Mouse (Mus musculus) neural tube, embryonic 11.5 days (tissue): Measurements from ENCODE around the gene Pik3ip1. TPM values are rescaled to one million over a fixed set of nuclear protein-coding genes. Genes with fewer than 3 reads are reported as not detected.

Experiments
- ATAC-seq: fragments of 200-750 bp; cut with Nextera tagmentation; 2 replicates; pipeline ENCODE4 v1.8.0; 2017; ENCODE audit warnings: moderate number of reproducible peaks, mild to moderate bottlenecking, moderate TSS enrichment, moderate library complexity; ENCODE audit not compliant: insufficient read depth, low FRiP score, low TSS enrichment
- DNase-seq: peaks from one replicate; pipeline ENCODE4 v3.0.0-alpha.2; 2015; ENCODE audit warnings: low spot score
- H3K27ac ChIP-seq: fragments of 300-500 bp; sonication (generic); 2 replicates; pipeline ENCODE4 v1.5.1; 2014; ENCODE audit warnings: low read depth, mild to moderate bottlenecking, low read length
- H3K27me3 ChIP-seq: fragments of 300-500 bp; sonication (generic); 2 replicates; pipeline ENCODE4 v1.6.1; 2014; ENCODE audit warnings: mild to moderate bottlenecking, low read length, mixed read lengths; ENCODE audit not compliant: control insufficient read depth, insufficient read depth
- H3K36me3 ChIP-seq: fragments of 300-500 bp; sonication (generic); 2 replicates; pipeline ENCODE4 v1.6.1; 2014; ENCODE audit warnings: mild to moderate bottlenecking, low read length, moderate library complexity, mixed read lengths; ENCODE audit not compliant: control insufficient read depth, insufficient read depth
- H3K4me1 ChIP-seq: fragments of 300-500 bp; sonication (generic); 2 replicates; pipeline ENCODE4 v1.6.1; 2014; ENCODE audit warnings: low read length, mixed read lengths; ENCODE audit not compliant: control insufficient read depth, insufficient read depth
- H3K4me2 ChIP-seq: fragments of 300-500 bp; sonication (generic); 2 replicates; pipeline ENCODE4 v1.6.1; 2014; ENCODE audit warnings: low read depth, mild to moderate bottlenecking, moderate library complexity
- H3K4me3 ChIP-seq: fragments of 300-500 bp; sonication (generic); 2 replicates; pipeline ENCODE4 v1.5.1; 2014; ENCODE audit warnings: low read depth, low read length
- H3K9ac ChIP-seq: fragments of 300-500 bp; sonication (generic); 2 replicates; pipeline ENCODE4 v1.6.1; 2014; ENCODE audit warnings: mild to moderate bottlenecking, low read length
- H3K9me3 ChIP-seq: fragments of 300-500 bp; sonication (generic); 2 replicates; pipeline ENCODE4 v1.6.1; 2016; ENCODE audit warnings: low read length; ENCODE audit not compliant: control insufficient read depth
- WGBS: fragments of 180-500 bp; shearing (Covaris S2); extraction: QIAGEN DNeasy Blood & Tissue Kit; methylation state at CpG from one replicate; pipeline ENCODE4 v1.1.7; 2014; 5-methylcytosine and 5-hydroxymethylcytosine counted together
- polyA plus RNA-seq: library from polyadenylated mRNA; unstranded; fragments of >200 nt; fragmentation: Nextera tagmentation; extraction: Ambion mirVana; gene quantifications from 2 replicates; pipeline ENCODE4 v1.2.1, GENCODE M21; 2014

The Pik3ip1 gene
- polyA plus RNA-seq, 1 experiment from 2014 or later: 15.7 TPM

DNA sequence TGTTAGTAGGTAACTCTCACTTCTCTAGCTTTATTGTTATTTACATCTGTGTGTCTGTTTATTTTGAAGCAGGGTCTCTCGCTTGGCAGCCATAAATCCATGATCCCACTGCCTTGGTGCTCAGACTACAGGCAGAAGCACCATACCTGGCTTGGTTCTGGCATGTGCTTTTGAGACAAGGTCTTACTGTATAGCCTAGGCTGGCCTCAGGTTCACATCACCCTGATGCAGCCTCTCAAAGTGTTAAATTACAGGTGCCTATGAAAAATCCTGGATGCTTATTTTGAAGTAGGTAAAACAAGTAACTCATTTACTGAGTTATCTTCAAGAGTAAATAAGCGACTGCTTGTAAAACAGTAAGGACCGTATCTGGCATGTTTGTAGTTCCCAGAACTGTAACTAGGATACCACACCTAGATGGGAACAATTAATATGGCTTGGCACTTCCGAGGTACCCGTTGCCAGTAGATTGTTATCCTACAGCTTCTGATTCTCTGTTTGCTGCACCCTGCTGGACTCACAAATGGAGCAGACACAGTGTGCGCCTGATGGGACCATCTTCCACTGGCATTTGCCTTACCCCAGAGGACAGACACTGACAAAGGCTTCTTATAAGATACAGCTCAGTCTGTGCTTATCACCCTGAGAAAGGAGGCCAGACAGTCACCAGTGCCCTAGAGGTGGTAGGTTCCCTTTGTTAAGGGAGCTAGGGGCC, 57.4 kb downstream of the Pik3ip1 start:
- ATAC-seq (no peak), DNase-seq (no peak)
- no peaks in the 10 kb centered on the region for H3K4me1 ChIP-seq
- no peak overlapping the region for H3K9ac ChIP-seq
- no peak overlapping the region for H3K4me3 ChIP-seq
- H3K27ac ChIP-seq: no peak overlapping the region
- no peaks in the 10 kb centered on the region for H3K9me3 ChIP-seq
- H3K27me3 ChIP-seq: no peaks in the 10 kb centered on the region
- H3K36me3 ChIP-seq: no peaks in the 10 kb centered on the region
- 91% methylated on average over 6 of the region's 6 CpGs for WGBS
- H3K4me2 ChIP-seq: no peak overlapping the region

GRCm38 (mm10) chr11:3389996-3390395, 59.8 kb downstream of the Pik3ip1 start:
- no peaks in the 10 kb centered on the region for H3K9me3 ChIP-seq
- no peak overlapping the region for H3K27ac ChIP-seq
- H3K36me3 ChIP-seq: no peaks in the 10 kb centered on the region
- H3K9ac ChIP-seq: no peak overlapping the region
- no peak overlapping the region for H3K4me2 ChIP-seq
- no peaks in the 10 kb centered on the region for H3K4me1 ChIP-seq
- ATAC-seq (no peak), DNase-seq (no peak)
- 72% methylated on average over 5 of the region's 5 CpGs for WGBS
- no peak overlapping the region for H3K4me3 ChIP-seq
- no peaks in the 10 kb centered on the region for H3K27me3 ChIP-seq

- Histone ChIP-seq H3K4me3 (no peak overlapping the region), H3K27me3 (no peaks in the 10 kb centered on the region), H3K4me2 (no peak overlapping the region), H3K27ac (no peak overlapping the region), H3K9ac (no peak overlapping the region), H3K36me3 (no peaks in the 10 kb centered on the region), H3K9me3 (no peaks in the 10 kb centered on the region), H3K4me1 (no peaks in the 10 kb centered on the region)
- ATAC-seq (no peak), DNase-seq (no peak)
- WGBS: 93% methylated on average over 5 of the region's 5 CpGs
Measured at GRCm38 (mm10) chr11:3390789-3391188, 60.6 kb downstream of the Pik3ip1 start.

- H3K9me3 ChIP-seq: no peaks in the 10 kb centered on the region
- DNase-seq: no peak
- H3K9ac ChIP-seq: no peak overlapping the region
- peaks cover 5% of the 10 kb centered on the region for H3K4me1 ChIP-seq
- H3K27me3 ChIP-seq: no peaks in the 10 kb centered on the region
- WGBS: 89% methylated on average over 8 of the region's 8 CpGs
- no peak for ATAC-seq
- no peak overlapping the region for H3K4me2 ChIP-seq
- no peak overlapping the region for H3K4me3 ChIP-seq
- no peaks in the 10 kb centered on the region for H3K36me3 ChIP-seq
- no peak overlapping the region for H3K27ac ChIP-seq
Measured at GRCm38 (mm10) chr11:3392526-3392925, 62.3 kb downstream of the Pik3ip1 start.

Other genes with a start within 250 kb of the Pik3ip1 start
- gene Sfi1, start 136.9 kb upstream of the Pik3ip1 start, polyA plus RNA-seq: 9.5 and 9.7 TPM in 2 replicates
- 65.3 and 66.8 TPM in 2 replicates for gene Eif4enif1, start 128.0 kb upstream of the Pik3ip1 start, polyA plus RNA-seq
- 295 and 301 TPM in 2 replicates for gene Drg1, start 64.0 kb upstream of the Pik3ip1 start, polyA plus RNA-seq
- 105 TPM in 2 replicates for gene Patz1, start 41.5 kb upstream of the Pik3ip1 start, polyA plus RNA-seq
- 77.5 and 91.8 TPM in 2 replicates for gene Limk2, start 78.8 kb downstream of the Pik3ip1 start, polyA plus RNA-seq
- 53.8 and 59.5 TPM in 2 replicates for gene Rnf185, start 122.0 kb downstream of the Pik3ip1 start, polyA plus RNA-seq
- 1.7 and 2.2 TPM in 2 replicates for gene Pla2g3, start 157.9 kb downstream of the Pik3ip1 start, polyA plus RNA-seq
- gene Inpp5j, start 174.4 kb downstream of the Pik3ip1 start, polyA plus RNA-seq: 0.31 and 0.42 TPM in 2 replicates
- gene Selenom, start 184.3 kb downstream of the Pik3ip1 start, polyA plus RNA-seq: 57.7 and 57.8 TPM in 2 replicates
- gene Smtn, start 210.2 kb downstream of the Pik3ip1 start, polyA plus RNA-seq: 37.4 and 37.6 TPM in 2 replicates